8 mouse cellular contexts compared by ENCODE assay signal in genomic region chr11:106487733-106488115, GRCm38 (mm10). TPM values are rescaled to one million over a fixed set of nuclear protein-coding genes. Genes with fewer than 3 reads are reported as not detected.
DNase-seq lines count a peak whose midpoint lies in the region; ATAC-seq and TF ChIP-seq lines count a peak whose summit lies in the region.

Gene Ern1 (minus strand): TSS chr11:106487852.

- H3K36me3 ChIP-seq in lung, embryonic 15.5 days: no peaks in the 10 kb centered on the region

- H3K9ac ChIP-seq in lung, embryonic 15.5 days: peak within 1 kb of the TSS; percentile 84

- peaks cover 36% of the 10 kb centered on the region for H3K4me1 ChIP-seq in lung, embryonic 15.5 days
- peaks cover 11% of the 10 kb centered on the region for H3K4me1 ChIP-seq in olfactory bulb, adult 2 months (ENCODE audit: control insufficient read depth, insufficient read depth, low read length)

- H3K27ac ChIP-seq in lung, embryonic 15.5 days: peak within 1 kb of the TSS; percentile 93
- H3K27ac ChIP-seq in olfactory bulb, adult 2 months (ENCODE audit: insufficient read depth, low read depth, low read length): peak within 1 kb of the TSS; percentile 32; the same call in 1 of the 2 replicates

- DNase-seq in Muller cell, postnatal 12 days (ENCODE audit: inconsistent ontology term): peak; percentile 98
- DNase-seq in cerebellum, adult 9-10 months: peak; percentile 94
- peak; percentile 81 for DNase-seq in layer of hippocampus, adult 9-10 months (ENCODE audit: low spot score)
- peak; percentile 88 to 89 for DNase-seq in thymus, adult 18-20 months

- peak within 1 kb of the TSS; percentile 82 for H3K4me2 ChIP-seq in lung, embryonic 15.5 days

- ATAC-seq in frontal cortex, adult (ENCODE audit: low TSS enrichment): peak; percentile 97
- peak; percentile 93 to 95 for ATAC-seq in hematopoietic stem cell, adult 5-6 weeks (replicated peaks in 1 of 2; ENCODE audit: insufficient read depth in 1 of 2, low FRiP score in 2 of 2, low TSS enrichment in 1 of 2, low read depth in 1 of 2, poor library complexity in 2 of 2, severe bottlenecking in 2 of 2)
- peak; percentile 98 for ATAC-seq in lung, embryonic 15.5 days (ENCODE audit: borderline replicate concordance, extremely low read depth, low FRiP score, low TSS enrichment)

- H3K27me3 ChIP-seq in lung, embryonic 15.5 days: no peaks in the 10 kb centered on the region

- under 1% methylated on average over 28 of the region's 28 CpGs for WGBS in lung, embryonic 15.5 days
- WGBS in olfactory bulb, adult 2 months: under 1% methylated on average over 28 of the region's 28 CpGs

- peak; percentile 83 for TF ChIP-seq POLR2A in olfactory bulb, adult 2 months (IDR thresholded peaks at IDR 0.05; ENCODE audit: insufficient read depth, low read depth, low read length)

- TF ChIP-seq CTCF in olfactory bulb, adult 2 months (IDR thresholded peaks at IDR 0.05; ENCODE audit: insufficient read depth, low read depth, low read length): no peak

- peak within 1 kb of the TSS; percentile 98 for H3K4me3 ChIP-seq in lung, embryonic 15.5 days
- H3K4me3 ChIP-seq in olfactory bulb, adult 2 months (ENCODE audit: insufficient read depth, low read depth, low read length): peak within 1 kb of the TSS; percentile 73

- H3K9me3 ChIP-seq in lung, embryonic 15.5 days: no peaks in the 10 kb centered on the region

RNA-seq across cellular contexts. Expression of gene Ern1, which starts in this region (rescaled TPM):
- 35.9 and 65.9 TPM in 2 replicates for total RNA-seq in hematopoietic stem cell, adult 5-6 weeks (2017)
- polyA plus RNA-seq in lung, embryonic 15.5 days (2015; fragmentation: Nextera tagmentation; extraction: Ambion mirVana): 6.0 and 6.5 TPM in 2 replicates
- polyA plus RNA-seq in olfactory bulb, adult 2 months (2012; ENCODE audit: insufficient read depth, insufficient read length, low replicate concordance, missing spikeins): not detected in 2 replicates

Comparison
In these comparisons a context has a peak if more than half of its experiments do, and no peak if none do; other contexts are left out.
1. Peak in every context shown above with its lines: DNase-seq, ATAC-seq, H3K4me3 ChIP-seq and H3K27ac ChIP-seq.